Mouse (Mus musculus) urinary bladder, postnatal 25 days (tissue): Measurements from ENCODE around the gene Acot8.

ENCODE experiments used
- DNase-seq: peaks from one replicate; pipeline ENCODE4 v3.0.0; 2022; ENCODE audit warnings: low spot score

Gene Acot8

GRCm38 (mm10) chr2:164783926-164784581, 20.6 kb downstream of the Acot8 start:
- no peak for DNase-seq

- no peak for DNase-seq
Measured at GRCm38 (mm10) chr2:164781876-164782275, 22.8 kb downstream of the Acot8 start.

- no peak for DNase-seq
Measured at GRCm38 (mm10) chr2:164779481-164780086, 25.1 kb downstream of the Acot8 start, which contains the start of gene Tnnc2. TSS of gene Tnnc2 (minus strand) at chr2:164779967.

- no peak for DNase-seq
Measured at GRCm38 (mm10) chr2:164778809-164779208, 25.9 kb downstream of the Acot8 start.

- DNase-seq: no peak
Measured at GRCm38 (mm10) chr2:164778015-164778287, 26.7 kb downstream of the Acot8 start.

- no peak for DNase-seq
Measured at GRCm38 (mm10) chr2:164777246-164778014, 27.3 kb downstream of the Acot8 start.

- DNase-seq: no peak
Measured at GRCm38 (mm10) chr2:164776801-164777200, 27.9 kb downstream of the Acot8 start.

GRCm38 (mm10) chr2:164776130-164776529, 28.6 kb downstream of the Acot8 start:
- DNase-seq: no peak

- DNase-seq: no peak
Measured at GRCm38 (mm10) chr2:164773989-164774364, 30.7 kb downstream of the Acot8 start.

GRCm38 (mm10) chr2:164773229-164773988, 31.3 kb downstream of the Acot8 start:
- no peak for DNase-seq

- DNase-seq: no peak
Measured at GRCm38 (mm10) chr2:164771123-164771522, 33.6 kb downstream of the Acot8 start.

GRCm38 (mm10) chr2:164770279-164770678, 34.4 kb downstream of the Acot8 start:
- no peak for DNase-seq

- DNase-seq: peak; percentile 92
Measured at GRCm38 (mm10) chr2:164769258-164770037, 35.2 kb downstream of the Acot8 start, which contains the start of gene Ube2c. TSS of gene Ube2c (plus strand) at chr2:164769898.

- DNase-seq: no peak
Measured at GRCm38 (mm10) chr2:164767812-164768540, 36.7 kb downstream of the Acot8 start.

GRCm38 (mm10) chr2:164765841-164766240, 38.8 kb downstream of the Acot8 start:
- DNase-seq: no peak

- DNase-seq: no peak
Measured at GRCm38 (mm10) chr2:164762593-164762992, 42.1 kb downstream of the Acot8 start.

- no peak for DNase-seq
Measured at GRCm38 (mm10) chr2:164761971-164762370, 42.7 kb downstream of the Acot8 start.

- DNase-seq: no peak
Measured at GRCm38 (mm10) chr2:164761502-164761901, 43.2 kb downstream of the Acot8 start.

- DNase-seq: no peak
Measured at GRCm38 (mm10) chr2:164760059-164760833, 44.4 kb downstream of the Acot8 start.

- DNase-seq: no peak
Measured at GRCm38 (mm10) chr2:164758692-164759091, 46.0 kb downstream of the Acot8 start.
